Mouse (Mus musculus): ENCODE data around the gene Guca2a. TPM values are rescaled to one million over a fixed set of nuclear protein-coding genes. Genes with fewer than 3 reads are reported as not detected.

Guca2a gene
- polyA plus RNA-seq, 1 experiment from 2014 or later: 60.3 TPM

GRCm38 (mm10) chr4:119634908-119635660, 2.4 kb upstream of the Guca2a start:
- H3K9ac ChIP-seq (ENCODE audit: low read length): no peak overlapping the region
- 69% methylated on average over 6 of the region's 6 CpGs for WGBS
- no peaks in the 10 kb centered on the region for H3K9me3 ChIP-seq (ENCODE audit: control insufficient read depth, low read length)
- H3K4me3 ChIP-seq (ENCODE audit: low read depth, low read length): no peak overlapping the region
- DNase-seq (ENCODE audit: low spot score) (no peak), ATAC-seq (replicated peaks; ENCODE audit: low FRiP score, low TSS enrichment, low read depth) (no peak)
- no peak overlapping the region for H3K27ac ChIP-seq (ENCODE audit: low read depth)
- peaks cover 3% of the 10 kb centered on the region for H3K36me3 ChIP-seq (ENCODE audit: control insufficient read depth, insufficient read depth, low read length)
- H3K27me3 ChIP-seq (replicated peaks; ENCODE audit: control insufficient read depth, insufficient read depth, low read length): no peaks in the 10 kb centered on the region
- no peak overlapping the region for H3K4me2 ChIP-seq (ENCODE audit: low read length)
- no peaks in the 10 kb centered on the region for H3K4me1 ChIP-seq (replicated peaks; ENCODE audit: control insufficient read depth, insufficient read depth, low read length)

- no peak overlapping the region for H3K27ac ChIP-seq (ENCODE audit: low read depth)
- WGBS: 79% methylated on average over 8 of the region's 8 CpGs
- no peak overlapping the region for H3K4me3 ChIP-seq (ENCODE audit: low read depth, low read length)
- DNase-seq (ENCODE audit: low spot score) (no peak), ATAC-seq (replicated peaks; ENCODE audit: low FRiP score, low TSS enrichment, low read depth) (no peak)
- H3K36me3 ChIP-seq (ENCODE audit: control insufficient read depth, insufficient read depth, low read length): no peaks in the 10 kb centered on the region
- H3K27me3 ChIP-seq (replicated peaks; ENCODE audit: control insufficient read depth, insufficient read depth, low read length): no peaks in the 10 kb centered on the region
- no peak overlapping the region for H3K4me2 ChIP-seq (ENCODE audit: low read length)
- no peak overlapping the region for H3K9ac ChIP-seq (ENCODE audit: low read length)
- no peaks in the 10 kb centered on the region for H3K9me3 ChIP-seq (ENCODE audit: control insufficient read depth, low read length)
- H3K4me1 ChIP-seq (replicated peaks; ENCODE audit: control insufficient read depth, insufficient read depth, low read length): no peaks in the 10 kb centered on the region
Measured at GRCm38 (mm10) chr4:119635686-119636085, 1.8 kb upstream of the Guca2a start.

DNA sequence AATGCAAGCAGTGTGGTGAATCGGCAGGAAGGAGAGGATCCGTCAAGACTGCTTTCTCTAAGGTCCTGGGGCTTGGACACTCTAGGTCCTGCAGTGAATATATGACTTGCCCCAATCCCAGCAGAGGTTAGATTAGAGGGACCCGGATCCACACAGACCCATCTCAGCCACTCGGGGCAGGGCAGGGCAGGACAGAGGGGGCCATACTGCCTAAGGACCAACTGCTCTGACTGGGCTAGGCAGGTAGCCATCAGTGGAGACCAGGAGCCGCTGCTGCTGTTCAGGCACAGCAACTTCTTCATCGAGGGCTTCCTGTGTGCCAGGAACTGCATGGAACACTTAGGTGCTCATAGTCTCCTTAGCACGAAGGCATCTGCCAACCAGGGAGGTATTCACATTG, 773 bp upstream of the Guca2a start:
- Histone ChIP-seq H3K27ac (ENCODE audit: low read depth) (no peak overlapping the region), H3K27me3 (replicated peaks; ENCODE audit: control insufficient read depth, insufficient read depth, low read length) (no peaks in the 10 kb centered on the region), H3K4me3 (ENCODE audit: low read depth, low read length) (no peak overlapping the region), H3K9me3 (ENCODE audit: control insufficient read depth, low read length) (no peaks in the 10 kb centered on the region), H3K36me3 (ENCODE audit: control insufficient read depth, insufficient read depth, low read length) (no peaks in the 10 kb centered on the region), H3K4me1 (replicated peaks; ENCODE audit: control insufficient read depth, insufficient read depth, low read length) (no peaks in the 10 kb centered on the region), H3K4me2 (ENCODE audit: low read length) (no peak overlapping the region), H3K9ac (ENCODE audit: low read length) (no peak overlapping the region)
- DNase-seq (ENCODE audit: low spot score) (no peak), ATAC-seq (replicated peaks; ENCODE audit: low FRiP score, low TSS enrichment, low read depth) (no peak)
- WGBS: 79% methylated on average over 7 of the region's 7 CpGs

DNA sequence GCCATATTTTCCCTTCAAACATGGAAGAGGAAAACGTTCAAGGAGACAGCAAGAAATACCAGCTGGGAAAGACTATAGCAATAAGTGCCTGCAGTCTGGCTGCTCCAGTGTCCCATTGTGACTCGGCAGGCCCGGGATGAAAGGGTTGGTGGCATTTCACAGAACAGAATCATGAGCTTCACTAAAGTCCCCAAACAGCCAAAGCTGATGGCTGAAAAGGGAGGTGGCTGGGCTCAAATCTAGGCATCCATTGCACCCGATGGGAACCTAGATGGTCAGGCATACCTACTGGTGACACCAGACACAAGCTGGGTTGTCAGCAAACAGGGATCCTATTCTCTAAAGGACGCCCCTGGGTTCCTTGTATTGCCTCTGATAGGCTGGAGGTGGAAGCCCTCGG, 442 bp downstream of the Guca2a start:
- no peak overlapping the region for H3K4me3 ChIP-seq (ENCODE audit: low read depth, low read length)
- no peak overlapping the region for H3K4me2 ChIP-seq (ENCODE audit: low read length)
- H3K27me3 ChIP-seq (replicated peaks; ENCODE audit: control insufficient read depth, insufficient read depth, low read length): no peaks in the 10 kb centered on the region
- H3K27ac ChIP-seq (ENCODE audit: low read depth): no peak overlapping the region
- no peak overlapping the region for H3K9ac ChIP-seq (ENCODE audit: low read length)
- H3K9me3 ChIP-seq (ENCODE audit: control insufficient read depth, low read length): no peaks in the 10 kb centered on the region
- 80% methylated on average over 6 of the region's 6 CpGs for WGBS
- DNase-seq (ENCODE audit: low spot score): no peak
- H3K36me3 ChIP-seq (ENCODE audit: control insufficient read depth, insufficient read depth, low read length): no peaks in the 10 kb centered on the region
- H3K4me1 ChIP-seq (replicated peaks; ENCODE audit: control insufficient read depth, insufficient read depth, low read length): no peaks in the 10 kb centered on the region
- no peak for ATAC-seq (replicated peaks; ENCODE audit: low FRiP score, low TSS enrichment, low read depth)

- WGBS: 58% methylated on average over 11 of the region's 11 CpGs
- no peak overlapping the region for H3K4me3 ChIP-seq (ENCODE audit: low read depth, low read length)
- no peak overlapping the region for H3K9ac ChIP-seq (ENCODE audit: low read length)
- no peak for DNase-seq (ENCODE audit: low spot score)
- no peaks in the 10 kb centered on the region for H3K4me1 ChIP-seq (replicated peaks; ENCODE audit: control insufficient read depth, insufficient read depth, low read length)
- no peak overlapping the region for H3K27ac ChIP-seq (ENCODE audit: low read depth)
- no peak for ATAC-seq (replicated peaks; ENCODE audit: low FRiP score, low TSS enrichment, low read depth)
- H3K4me2 ChIP-seq (ENCODE audit: low read length): no peak overlapping the region
- H3K36me3 ChIP-seq (ENCODE audit: control insufficient read depth, insufficient read depth, low read length): no peaks in the 10 kb centered on the region
- no peaks in the 10 kb centered on the region for H3K9me3 ChIP-seq (ENCODE audit: control insufficient read depth, low read length)
- no peaks in the 10 kb centered on the region for H3K27me3 ChIP-seq (replicated peaks; ENCODE audit: control insufficient read depth, insufficient read depth, low read length)
Measured at GRCm38 (mm10) chr4:119638656-119639055, 1.2 kb downstream of the Guca2a start.

GRCm38 (mm10) chr4:119642666-119643065, 5.2 kb downstream of the Guca2a start:
- Histone ChIP-seq H3K27ac (ENCODE audit: low read depth) (no peak overlapping the region), H3K4me1 (replicated peaks; ENCODE audit: control insufficient read depth, insufficient read depth, low read length) (no peaks in the 10 kb centered on the region), H3K9ac (ENCODE audit: low read length) (no peak overlapping the region), H3K4me2 (ENCODE audit: low read length) (no peak overlapping the region), H3K9me3 (ENCODE audit: control insufficient read depth, low read length) (no peaks in the 10 kb centered on the region), H3K27me3 (replicated peaks; ENCODE audit: control insufficient read depth, insufficient read depth, low read length) (no peaks in the 10 kb centered on the region), H3K4me3 (ENCODE audit: low read depth, low read length) (no peak overlapping the region), H3K36me3 (ENCODE audit: control insufficient read depth, insufficient read depth, low read length) (no peaks in the 10 kb centered on the region)
- ATAC-seq (replicated peaks; ENCODE audit: low FRiP score, low TSS enrichment, low read depth): no peak
- 82% methylated on average over 4 of the region's 4 CpGs for WGBS
- DNase-seq (ENCODE audit: low spot score): no peak

GRCm38 (mm10) chr4:119657011-119657410, 19.5 kb downstream of the Guca2a start:
- Histone ChIP-seq H3K9ac (ENCODE audit: low read length) (no peak overlapping the region), H3K9me3 (ENCODE audit: control insufficient read depth, low read length) (peaks cover 7% of the 10 kb centered on the region; the same call in 1 of the 2 replicates), H3K4me3 (ENCODE audit: low read depth, low read length) (no peak overlapping the region), H3K36me3 (ENCODE audit: control insufficient read depth, insufficient read depth, low read length) (no peaks in the 10 kb centered on the region), H3K27ac (ENCODE audit: low read depth) (no peak overlapping the region), H3K4me1 (replicated peaks; ENCODE audit: control insufficient read depth, insufficient read depth, low read length) (no peaks in the 10 kb centered on the region), H3K4me2 (ENCODE audit: low read length) (no peak overlapping the region), H3K27me3 (replicated peaks; ENCODE audit: control insufficient read depth, insufficient read depth, low read length) (no peaks in the 10 kb centered on the region)
- DNase-seq (ENCODE audit: low spot score) (no peak), ATAC-seq (replicated peaks; ENCODE audit: low FRiP score, low TSS enrichment, low read depth) (no peak)
- WGBS: 85% methylated on average over 1 of the region's 1 CpGs

DNA sequence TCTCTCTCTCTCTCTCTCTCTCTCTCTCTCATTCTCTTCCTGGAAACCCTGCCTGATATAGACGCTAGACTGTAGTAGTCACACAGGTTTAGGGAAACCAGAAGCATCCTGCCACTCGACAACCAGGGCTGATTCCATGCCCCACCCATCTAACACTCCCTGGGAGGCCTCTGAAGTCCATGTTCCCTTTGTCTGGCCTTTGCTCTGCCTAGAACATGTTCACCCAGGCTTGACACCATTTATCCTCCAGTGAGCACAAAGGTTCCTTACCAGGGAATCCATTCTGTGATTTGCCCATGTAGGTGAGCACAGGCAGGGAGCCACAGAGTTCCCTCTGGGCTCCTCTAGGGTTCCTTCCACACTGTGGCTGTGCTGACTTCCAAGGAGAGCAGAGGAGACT, 20.7 kb downstream of the Guca2a start:
- 69% methylated on average over 2 of the region's 2 CpGs for WGBS
- Histone ChIP-seq H3K4me1 (replicated peaks; ENCODE audit: control insufficient read depth, insufficient read depth, low read length) (no peaks in the 10 kb centered on the region), H3K27ac (ENCODE audit: low read depth) (no peak overlapping the region), H3K36me3 (ENCODE audit: control insufficient read depth, insufficient read depth, low read length) (no peaks in the 10 kb centered on the region), H3K9ac (ENCODE audit: low read length) (no peak overlapping the region), H3K9me3 (ENCODE audit: control insufficient read depth, low read length) (peaks cover 3% of the 10 kb centered on the region; the same call in 1 of the 2 replicates), H3K4me2 (ENCODE audit: low read length) (no peak overlapping the region), H3K27me3 (replicated peaks; ENCODE audit: control insufficient read depth, insufficient read depth, low read length) (no peaks in the 10 kb centered on the region), H3K4me3 (ENCODE audit: low read depth, low read length) (no peak overlapping the region)
- DNase-seq (ENCODE audit: low spot score) (no peak), ATAC-seq (replicated peaks; ENCODE audit: low FRiP score, low TSS enrichment, low read depth) (no peak)

DNA sequence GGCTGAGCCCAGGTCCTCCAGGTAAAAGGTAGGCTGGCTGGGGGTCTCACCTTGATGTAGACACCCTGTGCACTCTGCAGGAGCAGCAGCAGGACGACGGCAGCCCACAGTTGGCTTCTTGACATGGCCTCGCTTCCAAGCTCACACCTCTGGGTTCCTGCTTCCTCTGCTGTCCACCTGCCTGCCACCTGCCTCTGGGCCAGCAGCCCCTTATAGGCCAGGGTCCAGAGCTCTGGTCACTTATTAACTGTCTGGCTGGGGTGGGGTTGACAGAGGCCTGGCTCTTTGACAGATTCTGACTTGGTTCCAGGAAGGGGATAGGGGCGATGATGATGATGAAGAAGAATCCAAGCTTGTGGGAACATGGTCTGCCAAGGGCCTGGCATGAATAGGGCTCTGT, 21.2 kb downstream of the Guca2a start, which contains the start of gene Guca2b:
Gene Guca2b, minus strand, starts transcription at position 224 of the 400 bp plus-strand sequence.
- ATAC-seq (replicated peaks; ENCODE audit: low FRiP score, low TSS enrichment, low read depth) (no peak), DNase-seq (ENCODE audit: low spot score) (no peak)
- Histone ChIP-seq H3K4me1 (replicated peaks; ENCODE audit: control insufficient read depth, insufficient read depth, low read length) (no peaks in the 10 kb centered on the region), H3K9me3 (ENCODE audit: control insufficient read depth, low read length) (no peaks in the 10 kb centered on the region), H3K9ac (ENCODE audit: low read length) (no peak within 1 kb of the TSS), H3K4me2 (ENCODE audit: low read length) (no peak within 1 kb of the TSS), H3K27me3 (replicated peaks; ENCODE audit: control insufficient read depth, insufficient read depth, low read length) (no peaks in the 10 kb centered on the region), H3K4me3 (ENCODE audit: low read depth, low read length) (no peak within 1 kb of the TSS), H3K36me3 (ENCODE audit: control insufficient read depth, insufficient read depth, low read length) (no peaks in the 10 kb centered on the region), H3K27ac (ENCODE audit: low read depth) (no peak within 1 kb of the TSS)
- 91% methylated on average over 4 of the region's 4 CpGs for WGBS
